Mouse (Mus musculus) v-Abl transformed pro-B cells (cell line): ENCODE data around the gene Actrt2.

Source experiments
- in situ Hi-C, 2 experiments: fragments of 400-800 bp; cut with MboI; formaldehyde crosslinking; loops; one replicate each; pipeline ENCODE4 v1.15.1; 2025; ENCODE audit not compliant: unreplicated experiment in 2 of 2

Gene Actrt2

GRCm38 (mm10) chr4:154639591-154640442, 27.9 kb downstream of the Actrt2 start:
- in situ Hi-C loops = no loop called here

- in situ Hi-C loops = no loop called here
Observed at GRCm38 (mm10) chr4:154639126-154639525, 28.5 kb downstream of the Actrt2 start.

GRCm38 (mm10) chr4:154638320-154638886, 29.3 kb downstream of the Actrt2 start:
- in situ Hi-C loops = no loop called here

- in situ Hi-C loops = no loop called here
Observed at GRCm38 (mm10) chr4:154637468-154638319, 30.0 kb downstream of the Actrt2 start.

- in situ Hi-C loops = no loop called here
Observed at GRCm38 (mm10) chr4:154636721-154637311, 30.9 kb downstream of the Actrt2 start, which contains the start of gene Prdm16. Gene Prdm16, minus strand, starts transcription at chr4:154636873.

GRCm38 (mm10) chr4:154636053-154636433, 31.6 kb downstream of the Actrt2 start:
- in situ Hi-C loops = no loop called here

GRCm38 (mm10) chr4:154635241-154636052, 32.2 kb downstream of the Actrt2 start:
- in situ Hi-C loops = no loop called here

GRCm38 (mm10) chr4:154634470-154635240, 33.0 kb downstream of the Actrt2 start:
- in situ Hi-C loops = no loop called here

- in situ Hi-C loops = no loop called here
Observed at GRCm38 (mm10) chr4:154634001-154634400, 33.7 kb downstream of the Actrt2 start.

- in situ Hi-C loops = no loop called here
Observed at GRCm38 (mm10) chr4:154632800-154633764, 34.6 kb downstream of the Actrt2 start.

- in situ Hi-C loops = no loop called here
Observed at GRCm38 (mm10) chr4:154630763-154631162, 36.9 kb downstream of the Actrt2 start.

GRCm38 (mm10) chr4:154627419-154628142, 40.1 kb downstream of the Actrt2 start:
- in situ Hi-C loops = no loop called here

- in situ Hi-C loops = no loop called here
Observed at GRCm38 (mm10) chr4:154626282-154626681, 41.4 kb downstream of the Actrt2 start.

- in situ Hi-C loops = no loop called here
Observed at GRCm38 (mm10) chr4:154625710-154626109, 42.0 kb downstream of the Actrt2 start.

GRCm38 (mm10) chr4:154623241-154623640, 44.4 kb downstream of the Actrt2 start:
- in situ Hi-C loops = no loop called here

- in situ Hi-C loops = no loop called here
Observed at GRCm38 (mm10) chr4:154622521-154622920, 45.1 kb downstream of the Actrt2 start.
